Mouse (Mus musculus): ENCODE measurements around the gene Camta1.

Camta1 gene

GRCm38 (mm10) chr4:151242751-151243150 is 618.9 kb downstream of the Camta1 start:
- DNase-seq: no peak

- DNase-seq: no peak
Observed at GRCm38 (mm10) chr4:151240465-151240864, 621.2 kb downstream of the Camta1 start.

DNA sequence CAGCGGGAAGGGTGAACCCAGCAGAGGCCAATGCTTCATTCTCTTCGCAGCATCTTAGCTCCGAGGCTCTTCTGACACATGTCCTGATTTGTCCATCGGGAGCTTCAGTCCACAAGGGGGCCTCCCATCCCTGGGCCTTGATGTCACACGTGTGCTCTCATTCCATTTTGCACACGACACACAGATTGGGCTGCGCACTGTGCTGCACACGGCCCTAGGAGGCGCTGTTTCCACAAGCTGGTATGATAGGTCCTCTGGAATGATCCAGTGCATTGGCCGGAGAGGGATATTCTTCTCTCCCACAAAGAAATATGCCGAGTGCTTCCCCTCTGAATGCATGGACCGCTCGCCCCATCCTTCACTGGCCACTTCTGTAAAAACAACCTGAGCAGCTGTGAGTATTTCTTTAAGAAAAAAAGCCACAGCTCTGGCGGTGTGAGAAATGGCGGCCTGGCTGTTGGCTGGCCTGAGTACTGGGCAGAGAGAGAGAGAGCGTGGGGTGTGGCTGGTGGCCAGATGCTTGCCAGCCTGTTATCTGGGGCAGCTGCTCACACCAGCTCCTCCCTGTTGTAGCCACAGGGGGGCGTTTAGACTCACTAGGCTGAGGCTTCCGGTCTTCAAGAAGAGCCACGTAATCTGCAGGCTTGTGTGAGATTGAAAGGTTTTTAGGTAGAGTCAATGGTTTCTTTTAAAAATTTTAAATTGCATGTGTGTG is 622.5 kb downstream of the Camta1 start:
- no peak for DNase-seq

DNA sequence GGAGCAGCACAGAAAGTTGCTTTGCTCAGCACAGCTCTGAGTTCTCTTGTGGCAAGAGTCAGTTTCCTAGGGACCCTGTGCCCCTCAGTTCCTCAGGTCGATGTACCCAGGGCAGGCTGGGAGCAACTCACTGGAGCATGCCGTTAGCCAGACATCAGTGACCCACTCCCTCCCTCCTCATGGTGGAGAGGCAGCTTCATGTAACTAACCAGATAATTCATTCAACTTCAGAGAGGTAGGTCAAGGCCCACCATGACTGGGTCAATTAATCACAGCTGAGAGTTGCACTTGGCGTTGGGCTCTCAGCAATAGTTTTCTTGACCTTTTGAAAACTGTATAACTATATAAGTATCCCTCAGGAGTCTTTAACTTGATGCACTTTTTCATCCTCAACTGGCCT is 624.2 kb downstream of the Camta1 start:
- no peak for DNase-seq

- DNase-seq: no peak
Observed at GRCm38 (mm10) chr4:151234981-151235380, 626.7 kb downstream of the Camta1 start.

GRCm38 (mm10) chr4:151232028-151232427 is 629.6 kb downstream of the Camta1 start:
- DNase-seq: no peak

- no peak for DNase-seq
Observed at GRCm38 (mm10) chr4:151229073-151229472, 632.6 kb downstream of the Camta1 start.

DNA sequence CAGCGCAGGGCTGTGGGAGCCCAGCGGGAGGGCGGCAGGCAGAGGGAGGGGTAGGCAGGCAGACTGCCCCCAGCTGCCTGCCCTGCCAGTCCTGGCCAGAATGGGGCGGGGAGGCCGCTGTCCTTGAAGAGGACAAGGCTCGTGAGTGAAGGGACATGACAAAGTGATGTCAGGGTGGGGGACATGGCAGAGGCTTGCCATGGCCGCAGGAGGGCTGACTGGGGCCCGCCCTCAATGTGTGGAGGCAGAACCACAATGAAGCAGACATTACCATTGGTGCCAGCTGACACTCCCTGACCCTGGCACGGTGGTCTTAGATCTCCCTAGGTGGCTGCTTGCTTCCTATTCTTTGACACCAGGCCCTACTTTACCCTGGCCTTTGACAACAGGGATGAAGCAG is 635.2 kb downstream of the Camta1 start:
- DNase-seq: no peak

GRCm38 (mm10) chr4:151224017-151224416 is 637.7 kb downstream of the Camta1 start:
- no peak for DNase-seq

DNA sequence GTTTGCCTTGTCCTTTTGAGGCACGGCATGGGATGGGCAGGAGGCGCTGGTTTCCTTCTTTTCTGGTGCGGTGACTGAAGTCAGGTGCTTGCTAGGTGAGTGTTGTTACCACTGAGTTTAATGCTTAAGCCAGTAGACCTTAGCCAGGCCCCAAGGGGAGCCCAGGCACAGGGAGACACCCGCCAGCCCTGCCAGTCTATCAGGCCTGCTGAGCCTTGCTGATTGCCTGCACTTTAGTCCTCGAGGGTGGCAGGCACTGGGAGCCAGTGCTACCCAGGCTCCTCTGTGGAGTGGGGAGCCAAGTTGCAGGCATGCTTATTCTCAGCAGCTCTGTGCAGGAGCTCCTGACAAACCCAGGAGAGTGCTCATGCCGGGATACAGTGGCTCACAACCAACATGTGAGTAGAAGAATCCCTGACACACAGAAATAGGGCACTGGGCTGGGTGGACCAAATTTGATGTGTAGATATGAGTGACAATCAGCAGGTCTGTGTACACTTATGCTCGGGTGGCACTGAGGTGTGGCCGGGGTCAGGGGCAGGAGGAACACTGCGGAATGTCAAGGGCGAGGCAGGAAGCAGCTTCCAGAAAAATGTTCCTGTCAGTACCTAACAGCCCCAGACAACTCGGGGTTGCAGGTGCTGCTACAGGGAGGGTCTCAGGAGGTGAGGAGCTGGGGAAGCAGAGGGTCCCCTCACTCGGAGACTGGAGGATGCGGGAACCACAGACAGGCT is 638.2 kb downstream of the Camta1 start:
- DNase-seq: no peak

GRCm38 (mm10) chr4:151222635-151223034 is 639.0 kb downstream of the Camta1 start:
- DNase-seq: no peak

DNA sequence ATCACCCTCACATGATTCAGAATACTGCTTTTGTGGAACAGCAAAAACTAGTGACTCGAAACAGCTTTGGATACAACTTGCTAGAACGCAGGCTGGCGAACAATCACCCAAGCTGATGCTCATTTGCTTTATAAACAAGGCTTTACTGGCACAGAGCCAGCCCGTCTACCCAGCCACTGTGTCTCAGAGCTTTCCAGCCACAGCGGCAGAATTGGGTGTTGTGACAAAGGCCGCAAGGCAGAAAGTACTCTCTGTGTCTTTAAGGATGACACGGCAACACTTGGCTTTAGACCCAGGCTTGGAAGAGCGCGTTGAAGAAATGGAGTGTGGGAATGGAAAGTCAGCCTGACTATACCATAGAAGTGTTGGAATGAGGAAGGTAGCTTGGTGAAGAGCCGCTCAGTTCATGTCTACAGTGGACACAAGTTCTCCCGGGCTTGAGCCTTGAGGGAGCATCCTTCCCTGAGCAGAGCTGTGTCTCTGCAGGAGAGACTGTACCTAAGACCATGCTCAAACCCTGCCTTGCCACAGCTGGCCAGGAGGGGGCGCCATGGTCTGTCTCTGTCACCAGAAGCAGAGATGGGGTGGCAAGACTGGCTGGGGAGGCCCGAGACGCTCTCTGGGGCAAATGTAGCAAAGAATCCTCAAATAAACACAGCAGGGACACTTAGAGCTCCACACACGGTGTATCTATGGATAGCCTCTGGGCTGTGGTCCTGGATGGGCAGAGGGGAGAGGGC is 645.0 kb downstream of the Camta1 start:
- no peak for DNase-seq

- DNase-seq: no peak
Observed at GRCm38 (mm10) chr4:151215866-151216265, 645.8 kb downstream of the Camta1 start.

DNA sequence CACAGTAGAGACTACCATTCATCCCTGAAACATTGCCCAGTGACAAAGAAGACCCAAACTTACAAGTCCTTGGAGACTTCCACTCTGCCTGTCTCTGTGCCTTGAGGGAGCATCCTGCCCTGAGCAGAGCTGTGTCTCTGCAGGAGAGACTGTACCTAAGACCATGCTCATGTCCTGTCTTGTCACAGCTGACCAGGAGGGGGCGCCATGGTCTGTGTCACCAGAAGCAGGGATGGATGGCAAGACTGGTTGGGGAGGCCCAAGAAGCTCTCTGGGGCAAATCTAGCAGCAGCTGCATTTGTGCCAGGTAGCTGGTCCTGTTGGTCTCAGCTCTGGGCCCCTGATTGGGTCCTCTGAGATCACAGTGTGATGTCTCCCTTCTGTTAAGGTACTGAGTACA is 646.5 kb downstream of the Camta1 start:
- DNase-seq: no peak

DNA sequence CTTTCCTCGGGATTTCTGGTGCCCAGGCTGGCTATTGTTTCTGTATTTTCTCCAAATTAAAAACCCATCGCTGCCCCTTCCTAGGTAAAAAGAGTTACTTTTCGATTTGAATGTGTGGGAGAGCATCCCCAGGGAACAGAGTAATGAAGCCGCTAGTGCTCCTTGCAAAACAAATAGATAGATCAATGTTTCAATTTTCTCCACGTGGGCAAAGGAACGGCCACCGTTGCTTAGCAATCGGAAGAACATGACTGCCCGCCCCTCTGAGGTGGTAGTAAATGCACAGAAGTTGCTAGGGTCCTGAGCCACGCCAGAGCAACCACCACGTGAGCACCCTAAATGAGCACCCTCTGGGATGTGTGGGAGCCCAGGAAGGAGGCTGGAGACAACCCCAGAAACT is 648.2 kb downstream of the Camta1 start:
- no peak for DNase-seq

GRCm38 (mm10) chr4:151211992-151212391 is 649.7 kb downstream of the Camta1 start:
- DNase-seq: no peak

- no peak for DNase-seq
Observed at GRCm38 (mm10) chr4:151207566-151207965, 654.1 kb downstream of the Camta1 start.

GRCm38 (mm10) chr4:151202891-151203290 is 658.8 kb downstream of the Camta1 start:
- DNase-seq: no peak

DNA sequence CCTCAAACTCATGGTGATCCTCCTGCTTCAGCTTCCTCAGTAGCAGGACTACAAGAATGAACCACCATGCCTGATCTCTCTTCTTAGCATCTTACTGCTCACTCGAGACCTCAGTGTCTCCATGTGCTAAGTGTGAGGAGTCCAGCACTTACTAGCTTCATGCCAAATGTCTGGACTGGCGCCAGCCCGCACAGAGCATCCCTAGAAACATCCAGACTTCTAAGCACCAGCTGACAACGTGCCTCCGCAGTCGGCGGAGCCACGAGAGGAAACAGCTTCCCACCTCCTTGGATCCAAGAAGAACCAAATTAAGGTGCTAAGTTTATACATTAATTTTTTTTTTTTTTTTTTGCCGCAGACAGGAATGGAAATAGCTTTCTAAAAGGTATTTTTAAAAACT is 661.4 kb downstream of the Camta1 start:
- no peak for DNase-seq

DNA sequence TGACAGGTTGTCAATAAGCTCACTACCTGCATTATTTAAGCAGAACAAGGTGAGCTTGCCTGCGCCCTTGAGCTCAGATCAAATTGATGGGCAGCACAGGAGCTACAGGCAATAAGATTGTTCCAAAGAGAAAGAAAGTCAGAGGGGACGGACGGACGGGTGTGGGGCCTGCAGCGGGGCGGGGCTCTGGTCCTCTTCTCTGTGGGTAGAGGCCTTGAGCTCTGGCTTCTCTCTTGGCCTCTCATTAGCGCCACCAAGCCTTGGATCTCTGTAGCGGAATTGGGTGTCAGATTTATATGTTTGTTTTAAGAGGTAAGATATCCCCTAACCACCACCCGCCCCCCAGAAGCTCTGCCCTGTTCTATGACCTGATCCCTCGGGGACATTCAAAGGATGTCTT is 666.5 kb downstream of the Camta1 start:
- DNase-seq: no peak

DNA sequence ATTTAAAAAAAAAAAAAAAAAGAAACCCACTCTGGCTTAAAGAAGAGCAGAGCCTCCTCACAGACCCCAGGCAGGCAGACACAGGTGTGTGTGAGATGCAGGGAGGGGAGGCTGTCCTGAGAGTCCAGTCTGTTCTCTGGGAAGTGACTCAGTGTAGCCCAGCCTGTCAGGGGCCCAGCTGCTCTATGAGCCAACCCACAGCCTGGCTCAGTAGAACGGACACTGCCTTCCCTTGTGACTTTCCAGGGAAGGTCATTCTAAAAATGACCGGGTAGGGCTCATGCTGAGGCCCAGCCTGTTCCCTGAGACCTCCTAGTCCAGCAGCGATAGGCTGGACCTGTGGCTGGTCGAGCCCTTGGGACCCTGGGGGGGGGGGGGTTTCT is 667.0 kb downstream of the Camta1 start:
- no peak for DNase-seq

- DNase-seq: no peak
Observed at GRCm38 (mm10) chr4:151194030-151194714, 667.5 kb downstream of the Camta1 start.

DNA sequence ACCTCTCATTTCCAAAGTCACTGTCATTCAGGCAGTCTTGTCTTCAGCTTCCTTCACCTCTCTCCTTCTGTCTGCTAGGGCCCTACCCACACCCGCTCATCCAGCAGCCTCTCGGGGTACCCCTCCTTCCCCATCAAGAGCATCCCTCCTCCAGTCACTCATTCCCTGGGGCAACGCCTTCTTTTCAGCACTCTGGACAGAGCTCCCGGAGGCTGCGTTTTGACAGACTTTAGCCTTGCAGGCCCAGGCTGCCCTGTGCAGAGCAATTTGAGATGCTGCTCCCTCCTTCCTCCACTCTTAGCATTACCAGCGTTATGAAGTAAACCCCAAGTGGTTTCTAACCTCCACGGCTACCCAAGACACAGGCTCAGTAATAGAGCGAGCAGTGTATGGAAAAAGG is 675.2 kb downstream of the Camta1 start:
- peak; percentile 10 to 18 for DNase-seq

All from thymus, postnatal 36 days (tissue).